Mouse (Mus musculus) forebrain, embryonic 11.5 days (tissue): ENCODE measurements around the gene Rprd1b. TPM values are rescaled to one million over a fixed set of nuclear protein-coding genes. Genes with fewer than 3 reads are reported as not detected.

Source experiments
- ATAC-seq: fragments of 200-750 bp; cut with Nextera tagmentation; replicated peaks from 2 replicates; pipeline ENCODE4 v1.8.0; 2017; ENCODE audit warnings: moderate TSS enrichment; ENCODE audit not compliant: low FRiP score
- DNase-seq: peaks from one replicate; pipeline ENCODE4 v3.0.0-alpha.2; 2017; ENCODE audit warnings: low spot score
- H3K27ac ChIP-seq: fragments of 300-500 bp; sonication (generic); 2 replicates; pipeline ENCODE4 v1.5.1; 2014; ENCODE audit warnings: low read depth, low read length
- H3K27me3 ChIP-seq: fragments of 300-500 bp; sonication (generic); 2 replicates; pipeline ENCODE4 v1.6.1; 2014; ENCODE audit warnings: mild to moderate bottlenecking, low read length, mixed read lengths; ENCODE audit not compliant: control insufficient read depth, insufficient read depth
- H3K36me3 ChIP-seq: fragments of 300-500 bp; sonication (generic); 2 replicates; pipeline ENCODE4 v1.6.1; 2014; ENCODE audit warnings: mild to moderate bottlenecking, low read length, moderate library complexity, mixed read lengths; ENCODE audit not compliant: control insufficient read depth, insufficient read depth
- H3K4me1 ChIP-seq: fragments of 300-500 bp; sonication (generic); replicated peaks from 2 replicates; pipeline ENCODE4 v1.6.1; 2014; ENCODE audit warnings: low read length, mixed read lengths; ENCODE audit not compliant: control insufficient read depth, insufficient read depth
- H3K4me2 ChIP-seq: fragments of 300-500 bp; sonication (generic); 2 replicates; pipeline ENCODE4 v1.6.1; 2014; ENCODE audit warnings: low read depth, mild to moderate bottlenecking, low read length, moderate library complexity, mixed read lengths; ENCODE audit not compliant: severe bottlenecking
- H3K4me3 ChIP-seq: fragments of 300-500 bp; sonication (generic); 2 replicates; pipeline ENCODE4 v1.5.1; 2014; ENCODE audit warnings: low read depth, low read length
- H3K9ac ChIP-seq: fragments of 300-500 bp; sonication (generic); 2 replicates; pipeline ENCODE4 v1.6.1; 2014; ENCODE audit warnings: low read length
- H3K9me3 ChIP-seq: fragments of 300-500 bp; sonication (generic); 2 replicates; pipeline ENCODE4 v1.6.1; 2016; ENCODE audit warnings: low read length, mixed read lengths; ENCODE audit not compliant: control insufficient read depth
- WGBS: fragments of 180-500 bp; shearing (Covaris S2); extraction: QIAGEN DNeasy Blood & Tissue Kit; methylation state at CpG from one replicate; pipeline ENCODE4 v1.1.7; 2014; 5-methylcytosine and 5-hydroxymethylcytosine counted together
- polyA plus RNA-seq: library from polyadenylated mRNA; unstranded; fragments of >200 nt; fragmentation: Nextera tagmentation; extraction: Ambion mirVana; gene quantifications from 2 replicates; pipeline ENCODE4 v1.2.1, GENCODE M21; 2014

Gene Rprd1b
- polyA plus RNA-seq, 1 experiment from 2014 or later = 65.6 TPM

GRCm38 (mm10) chr2:158122814-158123213 lies 94.5 kb downstream of the Rprd1b start:
- WGBS = 84% methylated on average over 6 of the region's 6 CpGs
- no peaks in the 10 kb centered on the region for H3K27me3 ChIP-seq
- no peak for ATAC-seq
- no peak overlapping the region for H3K4me2 ChIP-seq
- no peaks in the 10 kb centered on the region for H3K9me3 ChIP-seq
- no peak for DNase-seq
- no peak overlapping the region for H3K27ac ChIP-seq
- H3K36me3 ChIP-seq = no peaks in the 10 kb centered on the region
- H3K4me1 ChIP-seq = no peaks in the 10 kb centered on the region
- no peak overlapping the region for H3K9ac ChIP-seq
- H3K4me3 ChIP-seq = no peak overlapping the region

GRCm38 (mm10) chr2:158127245-158127644 lies 98.9 kb downstream of the Rprd1b start:
- no peaks in the 10 kb centered on the region for H3K36me3 ChIP-seq
- DNase-seq (no peak), ATAC-seq (no peak)
- WGBS = 92% methylated on average over 6 of the region's 6 CpGs
- H3K4me3 ChIP-seq = no peak overlapping the region
- H3K4me2 ChIP-seq = no peak overlapping the region
- H3K9ac ChIP-seq = no peak overlapping the region
- H3K27ac ChIP-seq = no peak overlapping the region
- H3K9me3 ChIP-seq = no peaks in the 10 kb centered on the region
- 0 out of 2 replicates have a peak, but pooled peaks cover 2% of the 10 kb centered on the region for H3K4me1 ChIP-seq
- no peaks in the 10 kb centered on the region for H3K27me3 ChIP-seq

- DNase-seq (no peak), ATAC-seq (no peak)
- Histone ChIP-seq H3K27ac (no peak overlapping the region), H3K4me2 (no peak overlapping the region), H3K4me3 (no peak overlapping the region), H3K9me3 (no peaks in the 10 kb centered on the region), H3K9ac (no peak overlapping the region), H3K27me3 (no peaks in the 10 kb centered on the region), H3K36me3 (no peaks in the 10 kb centered on the region), H3K4me1 (0 out of 2 replicates have a peak, but pooled peaks cover 2% of the 10 kb centered on the region)
- 89% methylated on average over 7 of the region's 7 CpGs for WGBS
Measured at GRCm38 (mm10) chr2:158127872-158128271, 99.6 kb downstream of the Rprd1b start.

- no peak for ATAC-seq
- 88% methylated on average over 8 of the region's 8 CpGs for WGBS
- Histone ChIP-seq H3K4me2 (no peak overlapping the region), H3K27me3 (no peaks in the 10 kb centered on the region), H3K27ac (no peak overlapping the region), H3K9ac (no peak overlapping the region), H3K4me1 (0 out of 2 replicates have a peak, but pooled peaks cover 2% of the 10 kb centered on the region), H3K4me3 (no peak overlapping the region), H3K36me3 (no peaks in the 10 kb centered on the region), H3K9me3 (no peaks in the 10 kb centered on the region)
- no peak for DNase-seq
Measured at GRCm38 (mm10) chr2:158128461-158129130, 100.3 kb downstream of the Rprd1b start.

GRCm38 (mm10) chr2:158129291-158130002 lies 101.2 kb downstream of the Rprd1b start:
- Histone ChIP-seq H3K9ac (no peak overlapping the region), H3K4me1 (0 out of 2 replicates have a peak, but pooled peaks cover 2% of the 10 kb centered on the region), H3K9me3 (no peaks in the 10 kb centered on the region), H3K4me3 (no peak overlapping the region), H3K36me3 (no peaks in the 10 kb centered on the region), H3K27me3 (no peaks in the 10 kb centered on the region), H3K27ac (no peak overlapping the region), H3K4me2 (no peak overlapping the region)
- no peak for DNase-seq
- WGBS = 90% methylated on average over 16 of the region's 16 CpGs
- ATAC-seq = no peak

GRCm38 (mm10) chr2:158130391-158130986 lies 102.2 kb downstream of the Rprd1b start:
- ATAC-seq = no peak
- H3K9me3 ChIP-seq = no peaks in the 10 kb centered on the region
- 62% methylated on average over 5 of the region's 5 CpGs for WGBS
- no peak overlapping the region for H3K4me2 ChIP-seq
- H3K27ac ChIP-seq = no peak overlapping the region
- H3K4me3 ChIP-seq = no peak overlapping the region
- H3K27me3 ChIP-seq = no peaks in the 10 kb centered on the region
- 0 out of 2 replicates have a peak, but pooled peaks cover 2% of the 10 kb centered on the region for H3K4me1 ChIP-seq
- no peak overlapping the region for H3K9ac ChIP-seq
- peak; percentile 72 for DNase-seq
- H3K36me3 ChIP-seq = no peaks in the 10 kb centered on the region

GRCm38 (mm10) chr2:158131197-158131835 lies 103.0 kb downstream of the Rprd1b start:
- Histone ChIP-seq H3K4me2 (no peak overlapping the region), H3K27me3 (no peaks in the 10 kb centered on the region), H3K4me1 (0 out of 2 replicates have a peak, but pooled peaks cover 2% of the 10 kb centered on the region), H3K36me3 (no peaks in the 10 kb centered on the region), H3K4me3 (no peak overlapping the region), H3K9me3 (no peaks in the 10 kb centered on the region), H3K9ac (no peak overlapping the region), H3K27ac (no peak overlapping the region)
- DNase-seq = no peak
- 93% methylated on average over 13 of the region's 13 CpGs for WGBS
- ATAC-seq = no peak

GRCm38 (mm10) chr2:158132320-158132719 lies 104.0 kb downstream of the Rprd1b start:
- Histone ChIP-seq H3K9me3 (no peaks in the 10 kb centered on the region), H3K27me3 (no peaks in the 10 kb centered on the region), H3K4me3 (no peak overlapping the region), H3K4me1 (0 out of 2 replicates have a peak, but pooled peaks cover 2% of the 10 kb centered on the region), H3K36me3 (no peaks in the 10 kb centered on the region), H3K27ac (no peak overlapping the region), H3K9ac (no peak overlapping the region), H3K4me2 (no peak overlapping the region)
- DNase-seq (no peak), ATAC-seq (no peak)
- WGBS = 83% methylated on average over 10 of the region's 10 CpGs
